Mouse (Mus musculus): ENCODE results near the gene Ace. TPM values are rescaled to one million over a fixed set of nuclear protein-coding genes. Genes with fewer than 3 reads are reported as not detected.

Gene Ace
- polyA plus RNA-seq (2016; fragmentation: Nextera tagmentation; extraction: Ambion mirVana), result 0.43 and 0.65 TPM in 2 replicates

- H3K36me3 ChIP-seq, result no peaks in the 10 kb centered on the region
- 0 out of 2 replicates have a peak within 1 kb of the TSS, but pooled peaks have one; percentile 24 for H3K27ac ChIP-seq
- peak within 1 kb of the TSS; percentile 70 for H3K4me3 ChIP-seq
- H3K4me1 ChIP-seq, result peaks cover 21% of the 10 kb centered on the region
- no peak for DNase-seq (ENCODE audit: low spot score)
- under 1% methylated on average over 75 of the region's 76 CpGs for WGBS
- peaks cover 76% of the 10 kb centered on the region for H3K27me3 ChIP-seq (ENCODE audit: insufficient read depth, poor library complexity, severe bottlenecking)
- no peaks in the 10 kb centered on the region for H3K9me3 ChIP-seq
Observed at GRCm38 (mm10) chr11:105967741-105968574, at the start of gene Ace. Gene Ace, plus strand, starts transcription at chr11:105967945.

- peaks cover 5% of the 10 kb centered on the region; the same call in 1 of the 2 replicates for H3K4me1 ChIP-seq
- DNase-seq (ENCODE audit: low spot score), result no peak
- H3K9me3 ChIP-seq, result no peaks in the 10 kb centered on the region
- no peaks in the 10 kb centered on the region for H3K27me3 ChIP-seq (ENCODE audit: insufficient read depth, poor library complexity, severe bottlenecking)
- H3K4me3 ChIP-seq, result no peak overlapping the region
- WGBS, result 86% methylated on average over 3 of the region's 3 CpGs
- no peak overlapping the region for H3K27ac ChIP-seq
- H3K36me3 ChIP-seq, result peaks cover 65% of the 10 kb centered on the region
Observed at GRCm38 (mm10) chr11:105920098-105920785, 47.5 kb upstream of the Ace start.

- H3K36me3 ChIP-seq, result peaks cover 65% of the 10 kb centered on the region
- H3K9me3 ChIP-seq, result no peaks in the 10 kb centered on the region
- 89% methylated on average over 2 of the region's 2 CpGs for WGBS
Observed at GRCm38 (mm10) chr11:105920836-105921235, 46.9 kb upstream of the Ace start.

GRCm38 (mm10) chr11:105921275-105921674 lies 46.5 kb upstream of the Ace start:
- H3K36me3 ChIP-seq, result peaks cover 62% of the 10 kb centered on the region
- H3K9me3 ChIP-seq, result no peaks in the 10 kb centered on the region
- H3K27ac ChIP-seq, result no peak overlapping the region
- no peak overlapping the region for H3K4me3 ChIP-seq
- WGBS, result 77% methylated on average over 5 of the region's 5 CpGs
- DNase-seq (ENCODE audit: low spot score), result no peak
- peaks cover 9% of the 10 kb centered on the region; the same call in 1 of the 2 replicates for H3K4me1 ChIP-seq
- H3K27me3 ChIP-seq (ENCODE audit: insufficient read depth, poor library complexity, severe bottlenecking), result no peaks in the 10 kb centered on the region

More at GRCm38 (mm10) chr11:105920836-105921235, 46.9 kb upstream of the Ace start:
- no peaks in the 10 kb centered on the region for H3K27me3 ChIP-seq (ENCODE audit: insufficient read depth, poor library complexity, severe bottlenecking)
- no peak overlapping the region for H3K27ac ChIP-seq
- H3K4me3 ChIP-seq, result no peak overlapping the region
- no peak for DNase-seq (ENCODE audit: low spot score)
- peaks cover 9% of the 10 kb centered on the region; the same call in 1 of the 2 replicates for H3K4me1 ChIP-seq

- peaks cover 47% of the 10 kb centered on the region for H3K36me3 ChIP-seq
- 91% methylated on average over 20 of the region's 20 CpGs for WGBS
- DNase-seq (ENCODE audit: low spot score), result no peak
- no peak overlapping the region for H3K4me3 ChIP-seq
- H3K9me3 ChIP-seq, result no peaks in the 10 kb centered on the region
- H3K4me1 ChIP-seq, result peaks cover 11% of the 10 kb centered on the region; the same call in 1 of the 2 replicates
- H3K27me3 ChIP-seq (ENCODE audit: insufficient read depth, poor library complexity, severe bottlenecking), result no peaks in the 10 kb centered on the region
- H3K27ac ChIP-seq, result no peak overlapping the region
Observed at GRCm38 (mm10) chr11:105922769-105923663, 44.7 kb upstream of the Ace start.

- no peaks in the 10 kb centered on the region for H3K9me3 ChIP-seq
- no peaks in the 10 kb centered on the region for H3K27me3 ChIP-seq (ENCODE audit: insufficient read depth, poor library complexity, severe bottlenecking)
- no peak overlapping the region; the same call in 1 of the 2 replicates for H3K27ac ChIP-seq
- no peak overlapping the region for H3K4me3 ChIP-seq
- peaks cover 16% of the 10 kb centered on the region for H3K36me3 ChIP-seq
- 56% methylated on average over 14 of the region's 14 CpGs for WGBS
- H3K4me1 ChIP-seq, result peaks cover 11% of the 10 kb centered on the region; the same call in 1 of the 2 replicates
- no peak for DNase-seq (ENCODE audit: low spot score)
Observed at GRCm38 (mm10) chr11:105927065-105928030, 40.4 kb upstream of the Ace start.

GRCm38 (mm10) chr11:105928171-105928570 lies 39.6 kb upstream of the Ace start:
- no peak for DNase-seq (ENCODE audit: low spot score)
- Histone ChIP-seq H3K36me3 (peaks cover 7% of the 10 kb centered on the region), H3K4me1 (peaks cover 11% of the 10 kb centered on the region; the same call in 1 of the 2 replicates), H3K27ac (no peak overlapping the region), H3K4me3 (no peak overlapping the region), H3K9me3 (no peaks in the 10 kb centered on the region), H3K27me3 (ENCODE audit: insufficient read depth, poor library complexity, severe bottlenecking) (no peaks in the 10 kb centered on the region)
- WGBS, result 73% methylated on average over 5 of the region's 5 CpGs

- Histone ChIP-seq H3K27me3 (ENCODE audit: insufficient read depth, poor library complexity, severe bottlenecking) (peaks cover 19% of the 10 kb centered on the region; the same call in 1 of the 2 replicates), H3K4me1 (0 out of 2 replicates have a peak, but pooled peaks cover 7% of the 10 kb centered on the region)
- WGBS, result 84% methylated on average over 3 of the region's 3 CpGs
Observed at GRCm38 (mm10) chr11:105931380-105931779, 36.4 kb upstream of the Ace start.

GRCm38 (mm10) chr11:105933746-105934145 lies 34.0 kb upstream of the Ace start:
- 83% methylated on average over 8 of the region's 8 CpGs for WGBS
- Histone ChIP-seq H3K4me1 (0 out of 2 replicates have a peak, but pooled peaks cover 4% of the 10 kb centered on the region), H3K36me3 (no peaks in the 10 kb centered on the region), H3K27me3 (ENCODE audit: insufficient read depth, poor library complexity, severe bottlenecking) (peaks cover 43% of the 10 kb centered on the region; the same call in 1 of the 2 replicates), H3K9me3 (no peaks in the 10 kb centered on the region), H3K27ac (no peak overlapping the region), H3K4me3 (no peak overlapping the region)
- DNase-seq (ENCODE audit: low spot score), result no peak

More at GRCm38 (mm10) chr11:105931380-105931779, 36.4 kb upstream of the Ace start:
- Histone ChIP-seq H3K27ac (no peak overlapping the region), H3K36me3 (no peaks in the 10 kb centered on the region), H3K4me3 (no peak overlapping the region), H3K9me3 (no peaks in the 10 kb centered on the region)
- no peak for DNase-seq (ENCODE audit: low spot score)

GRCm38 (mm10) chr11:105934303-105934711 lies 33.4 kb upstream of the Ace start:
- no peaks in the 10 kb centered on the region for H3K9me3 ChIP-seq
- H3K4me1 ChIP-seq, result 0 out of 2 replicates have a peak, but pooled peaks cover 4% of the 10 kb centered on the region
- DNase-seq (ENCODE audit: low spot score), result no peak
- no peaks in the 10 kb centered on the region for H3K36me3 ChIP-seq
- H3K27ac ChIP-seq, result no peak overlapping the region
- WGBS, result 51% methylated on average over 5 of the region's 5 CpGs
- peaks cover 47% of the 10 kb centered on the region; the same call in 1 of the 2 replicates for H3K27me3 ChIP-seq (ENCODE audit: insufficient read depth, poor library complexity, severe bottlenecking)
- H3K4me3 ChIP-seq, result no peak overlapping the region

GRCm38 (mm10) chr11:105934816-105935215 lies 32.9 kb upstream of the Ace start:
- no peak overlapping the region for H3K4me3 ChIP-seq
- H3K27ac ChIP-seq, result no peak overlapping the region
- H3K9me3 ChIP-seq, result no peaks in the 10 kb centered on the region
- peaks cover 52% of the 10 kb centered on the region for H3K27me3 ChIP-seq (ENCODE audit: insufficient read depth, poor library complexity, severe bottlenecking)
- 54% methylated on average over 6 of the region's 6 CpGs for whole genome bisulfite sequencing
- no peaks in the 10 kb centered on the region for H3K36me3 ChIP-seq
- H3K4me1 ChIP-seq, result 0 out of 2 replicates have a peak, but pooled peaks cover 4% of the 10 kb centered on the region
- no peak for DNase-seq (ENCODE audit: low spot score)
